Mouse (Mus musculus) spleen, adult 18-20 months (tissue): ENCODE results near the gene Olfr1196.
"Not testable (repeated sequence)": the region's sequence is repeated elsewhere in the genome, so short reads cannot be mapped to it uniquely, and the experiment has no call there.

ENCODE experiments used
- DNase-seq, 2 experiments: peaks; one replicate each; pipeline ENCODE4 v3.0.0; 2022; ENCODE audit warnings: mixed read lengths in 2 of 2

The Olfr1196 gene

GRCm38 (mm10) chr2:88704497-88704896, at the start of gene Olfr1196:
Olfr1196 (minus strand) TSS chr2:88704597.
- DNase-seq, result no peak

- DNase-seq, result no peak
Observed at GRCm38 (mm10) chr2:88751270-88751669, 46.9 kb upstream of the Olfr1196 start, which contains the start of gene Olfr1198. Olfr1198 (minus strand) TSS chr2:88751370.

DNA sequence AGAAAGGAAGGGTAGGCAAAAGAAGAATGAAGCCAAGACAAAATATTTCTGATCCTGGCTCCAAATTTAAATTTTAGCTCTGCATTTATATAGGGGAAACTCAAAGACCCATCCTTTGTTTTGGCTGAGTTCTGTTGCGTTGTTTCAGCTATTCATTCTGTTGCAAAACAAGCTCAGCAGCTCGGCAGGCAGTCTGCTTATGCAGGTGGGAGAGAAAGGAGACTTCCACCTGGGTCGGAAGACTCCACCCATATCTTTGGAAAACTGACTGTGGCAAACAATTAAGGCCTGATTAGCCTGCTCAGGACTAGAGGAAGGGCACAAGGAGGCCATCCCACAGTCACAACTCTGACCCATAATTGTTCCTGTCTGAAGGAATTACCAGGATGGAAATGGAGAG, 39.0 kb upstream of the Olfr1196 start:
- no peak for DNase-seq

DNA sequence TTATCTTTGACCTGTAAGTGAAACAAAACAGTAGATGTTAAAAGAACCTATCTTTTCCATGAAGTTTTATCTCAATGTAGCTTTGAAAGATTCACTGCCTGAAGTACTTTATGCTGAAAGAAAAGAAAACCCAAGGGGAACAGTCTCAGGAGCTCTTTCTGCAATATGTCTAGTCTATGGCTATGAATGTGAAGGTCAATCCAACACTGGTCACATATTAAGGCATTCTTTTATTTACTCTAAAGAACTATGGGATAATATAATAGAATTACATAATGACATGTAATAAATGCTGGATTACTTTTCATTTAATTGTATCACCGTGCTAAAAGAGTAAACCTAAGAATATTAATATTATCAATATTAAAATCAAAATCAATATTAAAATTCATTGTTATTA, 27.9 kb upstream of the Olfr1196 start, which contains the start of gene Olfr1197:
TSS of gene Olfr1197 (minus strand) at position 101 of the 400 bp plus-strand sequence.
- no peak for DNase-seq

GRCm38 (mm10) chr2:88689087-88689486, 15.3 kb downstream of the Olfr1196 start, which contains the start of gene Olfr1195:
Olfr1195 (minus strand) TSS chr2:88689187.
- no peak for DNase-seq

DNA sequence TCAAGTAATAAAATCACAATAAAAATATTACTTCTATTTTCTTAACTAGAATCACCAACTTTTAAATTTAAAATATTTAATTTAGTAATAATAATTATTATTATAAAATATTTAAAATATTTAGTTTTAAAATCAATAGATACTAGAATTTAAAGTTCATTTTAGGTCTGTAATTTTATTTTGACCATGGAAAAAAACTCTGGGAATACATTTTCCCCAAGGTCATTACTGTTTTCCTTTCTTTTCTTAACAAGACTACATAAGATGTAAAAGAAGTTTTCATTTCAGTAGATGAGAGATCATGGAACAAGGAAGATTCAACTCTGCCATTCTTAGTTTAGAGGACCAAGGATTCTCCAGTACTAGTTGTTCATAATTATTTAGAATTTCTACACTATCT, 29.1 kb downstream of the Olfr1196 start, which contains the start of gene Olfr1193:
TSS of gene Olfr1193 (plus strand) at position 301 of the 400 bp plus-strand sequence.
- not testable (repeated sequence) for DNase-seq

- DNase-seq, result no peak
Observed at GRCm38 (mm10) chr2:88648209-88648608, 56.2 kb downstream of the Olfr1196 start, which contains the start of gene Olfr1192-ps1. Olfr1192-ps1 (plus strand) TSS chr2:88648509.
